Mouse (Mus musculus): ENCODE measurements around the gene Scube2. TPM values are rescaled to one million over a fixed set of nuclear protein-coding genes. Genes with fewer than 3 reads are reported as not detected.

Scube2 gene
- total RNA-seq, 1 experiment from 2014 or later: not detected

DNA sequence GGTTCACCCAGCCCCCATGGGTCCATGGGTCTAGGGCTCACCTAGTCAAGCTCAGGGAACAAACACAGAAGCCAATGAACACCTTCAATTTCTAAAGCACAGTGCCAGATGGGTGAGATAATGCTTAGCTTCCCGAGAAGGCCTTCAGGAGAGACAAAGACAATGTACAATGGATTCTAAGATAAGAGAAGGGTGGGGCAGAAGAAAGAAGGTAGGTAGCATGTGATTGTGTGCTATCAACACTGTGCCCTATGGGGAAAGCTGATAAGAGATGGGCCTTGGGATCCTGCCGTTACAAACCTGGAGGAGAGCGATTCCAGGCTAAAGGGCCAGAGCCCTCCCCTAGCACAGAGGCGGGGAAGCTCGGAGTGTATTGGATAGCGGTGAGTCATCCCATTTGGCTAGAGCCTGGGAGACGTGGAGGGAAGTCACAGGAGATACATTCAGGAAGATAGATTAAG lies 12.7 kb downstream of the Scube2 start:
- ATAC-seq (replicated peaks; ENCODE audit: low read depth, poor library complexity, severe bottlenecking): peak; percentile 42

DNA sequence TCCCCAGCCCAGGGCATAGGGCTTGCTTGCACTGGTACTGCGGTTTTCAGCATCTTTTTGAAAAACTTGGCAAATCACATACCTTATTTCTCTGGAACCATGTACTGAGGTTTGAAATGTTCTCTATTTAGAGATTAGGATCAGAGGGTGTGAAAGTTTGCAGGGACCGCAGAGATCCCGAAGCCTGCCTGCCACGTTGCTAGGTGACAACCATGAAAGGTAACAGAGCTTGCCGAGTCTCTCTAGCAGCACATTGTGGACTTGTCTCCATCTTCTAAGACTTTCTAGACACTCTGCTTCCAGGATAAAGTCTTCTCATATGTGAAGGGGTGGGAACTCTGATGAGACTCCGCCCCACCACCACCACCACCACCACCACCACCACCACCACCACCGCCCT lies 13.5 kb downstream of the Scube2 start:
- no peak for ATAC-seq (replicated peaks; ENCODE audit: low read depth, poor library complexity, severe bottlenecking)

DNA sequence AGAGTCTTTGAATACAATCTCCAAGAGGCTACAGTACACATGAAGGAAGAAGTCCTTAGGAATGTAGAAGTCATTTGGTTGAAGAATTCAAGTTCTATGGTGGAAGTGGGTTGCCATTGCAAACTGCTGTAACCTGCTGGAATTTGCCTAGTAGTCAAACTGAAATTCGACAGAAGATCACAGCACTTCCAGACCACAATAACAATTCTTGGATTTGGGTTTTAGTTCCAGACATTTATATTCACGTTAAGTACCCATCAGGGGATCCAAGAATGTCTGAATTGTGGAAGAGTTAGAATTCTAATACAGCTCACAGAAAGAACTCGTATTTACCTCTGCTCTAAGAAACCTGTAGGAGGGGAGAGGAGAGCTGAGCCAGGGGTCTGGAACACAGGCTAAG lies 14.9 kb downstream of the Scube2 start:
- no peak for ATAC-seq (replicated peaks; ENCODE audit: low read depth, poor library complexity, severe bottlenecking)

DNA sequence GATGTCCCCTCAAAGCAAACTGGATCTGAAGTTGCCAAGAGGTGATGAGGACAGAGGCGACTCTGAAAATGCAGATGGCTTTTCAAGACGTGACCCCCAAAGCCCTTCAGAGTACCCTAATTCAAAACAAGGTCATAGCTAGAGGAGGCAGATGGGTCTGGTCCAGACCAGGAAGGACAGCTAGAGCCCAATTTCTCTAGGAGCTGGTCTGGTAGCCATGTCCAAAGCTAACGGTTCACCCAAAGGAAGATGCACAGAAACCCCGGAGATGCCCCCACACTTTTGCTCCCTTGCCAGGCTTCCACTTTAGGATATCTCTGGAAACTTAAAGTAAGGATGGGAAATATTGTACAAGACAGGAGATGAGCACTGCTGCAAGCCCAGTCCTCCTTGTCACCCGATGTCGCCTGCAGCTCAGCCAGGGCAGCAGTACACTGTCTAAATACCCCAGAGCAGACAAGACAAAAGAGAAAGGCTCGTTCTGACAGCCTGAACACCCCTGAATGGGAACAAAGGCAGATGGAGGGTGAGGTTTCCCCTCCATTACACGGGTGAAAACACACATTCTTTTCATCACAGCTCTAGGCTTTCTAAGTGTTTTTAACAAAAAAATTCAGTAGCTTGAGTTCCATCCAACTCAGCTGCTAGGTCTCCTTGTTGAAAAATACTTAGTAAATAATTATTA lies 15.6 kb downstream of the Scube2 start:
- ATAC-seq (replicated peaks; ENCODE audit: low read depth, poor library complexity, severe bottlenecking): no peak

DNA sequence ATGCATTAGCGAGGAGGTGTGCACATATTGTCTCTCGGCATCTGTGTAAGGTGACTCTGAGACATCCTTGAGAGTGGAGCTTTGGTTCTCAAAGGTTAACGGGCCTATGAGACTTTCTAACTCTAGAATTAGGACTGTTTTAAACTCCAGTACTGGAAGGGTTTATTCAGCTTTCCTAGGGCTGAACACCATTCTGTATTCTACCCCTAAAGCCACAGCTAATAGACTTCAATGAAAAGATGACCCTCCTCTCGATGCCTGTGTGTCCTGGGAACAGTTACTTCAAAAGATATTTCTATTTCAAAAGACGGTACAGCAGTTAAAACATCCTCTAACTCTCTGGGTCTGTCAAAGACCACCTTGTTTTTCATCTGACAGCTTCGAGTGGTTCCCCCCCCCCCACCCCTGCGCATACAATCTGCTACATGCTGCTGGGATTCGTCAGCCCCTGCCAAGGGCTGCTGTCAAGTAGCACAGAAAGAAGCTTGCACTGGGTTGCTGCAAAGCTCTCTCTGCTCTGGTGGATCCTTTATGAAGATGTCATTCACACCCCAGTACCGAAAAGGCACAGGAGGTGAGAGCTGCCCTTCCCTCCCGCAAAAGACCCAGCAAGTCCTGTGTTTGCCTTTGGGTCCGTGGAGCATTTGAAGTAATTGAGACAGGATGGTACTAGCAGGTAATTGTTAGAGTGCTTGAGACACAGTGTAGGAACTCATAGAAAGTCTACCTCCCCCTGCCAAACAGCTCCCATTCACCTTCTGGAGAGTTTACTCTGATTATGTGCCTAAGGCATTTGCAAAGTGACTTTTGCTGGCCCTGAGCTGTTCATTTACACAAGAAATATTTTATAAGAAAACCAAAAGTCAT lies 16.4 kb downstream of the Scube2 start:
- ATAC-seq (replicated peaks; ENCODE audit: low read depth, poor library complexity, severe bottlenecking): no peak

DNA sequence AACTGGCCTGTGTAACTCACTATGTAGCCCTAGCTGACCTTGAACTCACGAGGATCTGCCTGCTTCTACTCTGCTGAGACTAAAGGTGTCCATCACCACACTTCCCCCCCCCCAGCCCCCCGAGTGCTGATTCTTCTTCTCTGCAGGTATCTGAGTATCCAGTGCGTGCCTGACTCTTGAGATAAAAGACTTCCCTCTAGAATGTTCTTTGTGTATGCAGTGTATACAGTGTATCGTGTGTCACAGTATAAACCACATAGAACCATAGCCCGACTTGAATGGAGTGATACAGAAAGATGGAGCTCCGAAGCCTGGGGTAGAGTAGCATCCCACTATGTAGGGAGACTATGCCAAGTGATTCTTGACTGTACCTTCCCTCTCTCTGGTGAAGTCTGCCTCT lies 21.4 kb downstream of the Scube2 start:
- ATAC-seq (replicated peaks; ENCODE audit: low read depth, poor library complexity, severe bottlenecking): no peak

DNA sequence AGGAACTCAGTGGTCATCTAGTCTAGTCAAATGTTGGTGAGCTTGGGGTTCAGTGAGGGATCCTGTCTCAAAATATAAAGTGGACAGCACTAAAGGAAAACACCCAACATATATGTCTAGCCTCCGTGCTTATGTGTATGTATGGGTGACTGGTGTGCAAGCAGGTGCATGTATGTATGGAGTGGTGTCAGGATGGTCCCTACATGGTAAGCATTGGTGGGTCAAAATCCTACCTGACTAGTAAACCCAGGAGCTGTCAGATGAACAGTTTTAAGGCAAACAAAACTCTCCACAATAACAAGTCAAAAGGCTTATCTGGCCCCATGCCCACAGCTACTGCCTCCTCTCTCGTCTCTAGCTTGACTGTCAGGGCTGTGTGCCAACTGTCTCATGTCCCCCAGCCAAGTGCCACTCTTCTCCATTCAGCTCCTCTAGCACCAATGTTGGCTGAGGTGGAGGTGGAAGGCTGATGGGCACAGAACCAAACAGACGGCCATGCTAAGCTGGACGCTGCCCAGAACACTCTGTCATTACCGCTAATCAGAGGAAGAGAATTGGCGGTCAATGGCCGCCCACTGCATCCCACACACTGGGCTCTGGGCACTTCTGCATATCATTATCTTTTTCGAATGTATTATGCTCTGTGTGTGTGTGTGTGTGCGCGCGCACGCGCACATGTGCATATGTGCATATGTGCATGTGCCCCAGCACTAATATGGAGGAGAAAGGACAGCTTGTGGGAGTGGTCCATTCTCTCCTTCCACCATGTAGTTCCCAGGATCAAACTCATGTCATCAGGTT lies 23.7 kb downstream of the Scube2 start:
- ATAC-seq (replicated peaks; ENCODE audit: low read depth, poor library complexity, severe bottlenecking): no peak

DNA sequence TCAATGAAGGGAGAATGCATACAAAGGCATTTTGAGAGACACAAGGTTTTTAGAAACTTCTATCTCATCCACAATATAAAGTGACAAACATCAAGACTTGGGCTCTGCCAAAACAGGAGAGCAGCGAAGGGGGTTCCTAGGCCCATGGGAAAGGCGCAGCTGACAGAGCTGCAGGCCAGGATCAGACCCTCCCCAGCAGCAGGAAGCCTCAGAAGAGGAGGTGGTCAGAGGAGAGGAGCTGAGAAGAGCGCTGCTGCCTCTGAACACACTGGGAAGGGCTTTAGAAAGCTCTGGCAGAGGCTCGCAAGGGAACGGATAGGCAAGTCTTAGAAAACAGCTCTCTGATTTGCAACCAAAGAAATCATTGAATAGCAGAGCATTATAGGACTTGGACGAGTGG lies 24.4 kb downstream of the Scube2 start:
- ATAC-seq (replicated peaks; ENCODE audit: low read depth, poor library complexity, severe bottlenecking): no peak

DNA sequence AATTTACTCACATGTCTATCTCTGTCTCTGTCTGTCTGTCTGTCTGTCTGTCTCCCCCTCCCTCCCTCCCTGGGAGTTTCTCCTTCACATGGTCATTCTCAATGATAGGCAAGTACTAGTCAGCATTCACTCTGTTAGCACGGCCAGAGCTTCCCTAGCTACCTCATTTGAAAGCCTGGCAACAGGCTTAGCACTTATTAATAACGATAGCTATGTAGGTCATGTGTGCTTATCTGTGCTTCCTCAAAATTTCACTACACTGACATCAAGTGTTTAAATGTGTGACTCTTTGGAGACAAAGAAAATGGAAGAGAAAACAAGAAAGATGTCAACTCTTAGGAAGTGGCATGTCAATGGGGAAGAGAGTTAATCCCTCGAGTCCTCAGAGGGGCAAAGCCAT lies 26.9 kb downstream of the Scube2 start:
- no peak for ATAC-seq (replicated peaks; ENCODE audit: low read depth, poor library complexity, severe bottlenecking)

DNA sequence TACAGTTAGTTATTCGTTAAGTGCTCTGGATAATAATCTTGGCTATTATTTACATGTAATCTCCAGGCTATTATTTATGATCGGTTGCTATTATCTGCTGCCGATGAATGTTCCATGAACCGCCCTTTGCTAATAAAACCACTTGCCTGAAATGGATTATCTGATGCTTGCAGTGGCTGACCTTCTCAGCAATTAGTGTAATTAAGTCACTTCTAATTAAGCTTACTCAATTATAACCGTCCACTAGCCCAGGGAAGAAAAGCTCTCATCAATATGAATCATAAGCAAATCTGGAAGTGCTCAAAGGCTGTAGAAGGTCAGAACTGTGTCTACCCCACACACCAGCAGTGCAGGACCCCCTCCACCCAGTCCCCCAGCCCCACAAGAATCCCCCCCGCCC lies 27.8 kb downstream of the Scube2 start:
- no peak for ATAC-seq (replicated peaks; ENCODE audit: low read depth, poor library complexity, severe bottlenecking)

DNA sequence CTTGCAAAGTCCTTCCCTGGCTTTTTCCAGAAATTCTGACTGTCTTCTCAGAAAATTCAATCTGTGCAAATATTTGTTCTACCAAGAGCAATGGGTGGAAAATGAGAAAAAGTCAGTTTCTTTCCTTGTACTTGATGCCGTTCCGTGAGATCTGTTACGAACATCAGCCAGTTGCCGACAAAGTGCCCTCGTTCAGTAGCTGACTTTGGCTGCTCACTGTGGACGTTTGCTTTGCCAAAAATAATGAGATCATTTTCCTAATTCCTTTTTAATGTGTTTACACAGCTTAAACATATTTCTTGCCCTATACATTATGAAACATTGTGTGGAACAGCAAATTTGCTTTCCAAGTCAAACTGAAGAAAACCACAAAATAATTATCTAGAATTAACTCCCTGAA lies 30.6 kb downstream of the Scube2 start:
- ATAC-seq (replicated peaks; ENCODE audit: low read depth, poor library complexity, severe bottlenecking): no peak

DNA sequence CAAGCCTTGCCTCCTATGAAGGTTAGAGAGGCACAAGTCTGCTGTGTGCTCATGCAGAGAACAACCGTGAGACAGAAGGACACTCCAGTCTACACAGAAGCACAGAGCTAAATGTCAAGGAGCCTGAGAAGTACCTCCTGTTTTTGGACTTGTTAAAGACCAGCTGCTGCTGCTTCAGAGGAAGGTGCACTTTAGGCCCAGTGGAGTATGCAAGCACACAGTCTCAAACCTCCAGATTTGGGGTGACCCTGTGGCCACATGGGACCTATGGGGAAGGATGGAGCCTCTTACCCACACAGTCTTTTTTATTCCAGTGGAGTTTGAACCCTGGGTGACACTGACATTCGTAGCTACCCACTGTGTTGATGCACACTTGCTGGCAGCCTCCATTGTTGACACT lies 34.1 kb downstream of the Scube2 start:
- ATAC-seq (replicated peaks; ENCODE audit: low read depth, poor library complexity, severe bottlenecking): no peak

DNA sequence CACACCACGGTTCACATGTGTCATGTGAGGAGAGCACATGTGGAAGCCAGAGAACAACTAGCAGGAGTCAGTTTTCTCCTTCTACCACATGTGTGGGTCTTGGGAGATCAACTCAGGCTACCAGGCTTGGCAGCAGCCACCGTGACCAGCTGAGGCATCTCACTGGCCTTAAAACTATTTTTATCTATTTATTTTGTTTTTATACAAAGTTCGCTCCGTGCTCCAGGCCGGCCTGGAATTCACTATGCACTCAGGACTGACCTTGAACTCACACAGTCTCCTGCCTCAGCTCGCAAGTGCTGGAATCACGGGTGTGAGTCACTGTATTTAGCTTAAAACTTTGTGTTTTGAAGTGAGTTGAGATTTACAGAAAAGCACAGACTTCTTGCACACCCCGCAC lies 38.6 kb downstream of the Scube2 start:
- no peak for ATAC-seq (replicated peaks; ENCODE audit: low read depth, poor library complexity, severe bottlenecking)

DNA sequence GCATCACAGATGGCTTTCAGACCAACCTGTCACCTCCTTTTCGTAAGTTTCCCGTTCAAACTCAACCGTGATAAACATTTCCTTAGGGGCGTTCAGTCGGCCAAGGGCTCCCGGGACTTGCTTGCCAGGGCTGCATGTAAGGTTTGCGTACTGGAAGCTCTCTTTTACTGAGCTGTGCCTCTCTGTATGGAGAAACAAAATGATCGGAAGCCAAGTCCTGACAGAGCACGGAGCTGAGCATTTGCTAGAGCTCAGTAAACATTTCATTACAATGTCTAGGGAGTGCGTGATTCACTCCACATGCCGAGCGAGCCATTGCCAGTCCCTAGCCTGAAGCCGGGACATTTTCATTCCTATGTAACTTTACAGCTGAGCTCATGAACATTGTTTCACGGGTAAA lies 40.2 kb downstream of the Scube2 start:
- ATAC-seq (replicated peaks; ENCODE audit: low read depth, poor library complexity, severe bottlenecking): no peak

DNA sequence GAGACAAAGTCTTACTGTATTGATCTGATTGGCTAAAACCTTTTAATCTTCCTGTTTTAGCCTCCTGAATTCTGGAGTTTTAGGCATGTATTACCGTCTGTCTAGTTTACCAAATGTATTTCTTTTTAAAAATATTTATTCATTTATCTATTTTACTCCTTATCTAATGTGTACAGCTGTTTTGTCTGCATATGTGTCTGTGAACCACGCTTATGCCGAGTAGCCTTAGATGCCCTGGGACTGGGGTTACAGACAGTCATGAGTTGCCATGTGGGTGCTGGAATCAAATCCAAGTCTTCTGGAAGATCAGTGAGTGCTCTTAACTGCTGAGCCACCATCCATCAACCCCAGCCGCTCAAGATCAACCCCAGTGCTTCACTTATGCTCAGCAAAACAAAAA lies 46.9 kb downstream of the Scube2 start:
- 0 out of 2 replicates have a peak, but pooled peaks have one; percentile 20 for ATAC-seq (replicated peaks; ENCODE audit: low read depth, poor library complexity, severe bottlenecking)

DNA sequence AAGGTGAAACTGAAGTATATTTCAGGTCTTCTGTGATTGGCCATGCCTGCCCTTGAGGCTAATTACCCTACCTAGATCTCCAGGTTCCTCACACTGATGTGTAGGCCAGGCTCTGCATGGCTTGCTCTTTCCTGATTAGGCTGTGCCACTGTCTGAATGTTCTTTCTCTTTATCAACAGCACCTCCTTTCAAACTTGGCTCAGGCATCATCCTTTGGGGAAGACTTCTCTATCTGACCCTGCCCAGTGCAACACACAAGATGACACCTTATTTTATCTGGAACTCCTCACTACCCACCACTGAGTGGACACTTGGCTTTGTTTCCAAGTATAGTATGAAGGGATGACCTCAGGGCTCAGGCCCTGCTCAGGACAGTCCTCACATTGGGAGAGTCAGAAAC lies 47.5 kb downstream of the Scube2 start:
- peak; percentile 80 for ATAC-seq (replicated peaks; ENCODE audit: low read depth, poor library complexity, severe bottlenecking)

DNA sequence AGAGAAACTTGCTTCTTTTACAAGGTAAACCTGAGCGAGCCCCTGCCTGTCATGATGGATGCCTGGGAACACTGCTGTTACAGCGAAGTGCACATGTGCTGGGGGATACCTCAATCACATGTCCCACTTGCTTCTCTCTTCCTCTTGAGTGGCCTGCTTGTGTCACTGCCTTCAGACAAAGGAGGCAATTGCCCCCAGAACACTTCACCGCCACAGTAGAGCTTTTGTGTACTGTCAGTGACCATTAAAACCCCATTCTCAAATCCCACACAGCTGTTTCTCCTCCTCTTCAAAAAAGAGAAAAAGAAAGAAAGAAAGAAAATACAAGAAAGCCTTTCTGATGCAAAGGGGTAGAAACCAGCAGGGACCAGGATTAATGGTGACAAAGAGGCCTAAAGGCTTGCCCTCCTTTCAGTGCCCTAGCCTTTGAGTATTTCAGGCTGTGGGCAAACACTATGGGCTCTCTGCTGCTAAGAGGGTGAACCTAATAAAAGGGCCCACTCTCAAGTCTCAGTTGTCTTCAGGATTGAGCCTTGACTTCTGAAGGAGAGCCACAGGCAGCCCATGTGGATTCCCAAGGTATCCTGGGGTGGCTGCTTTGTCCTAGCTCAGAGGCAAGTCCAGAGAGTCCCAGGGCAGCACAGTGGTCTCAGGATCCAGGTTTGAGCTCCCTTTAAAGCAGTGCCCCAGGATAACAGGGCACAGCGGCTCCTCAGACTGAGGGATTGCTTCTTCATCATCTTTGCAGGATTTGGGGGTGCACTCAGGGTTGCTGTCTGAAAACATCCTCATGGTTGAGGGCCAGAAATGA lies 51.9 kb downstream of the Scube2 start:
- no peak for ATAC-seq (replicated peaks; ENCODE audit: low read depth, poor library complexity, severe bottlenecking)

DNA sequence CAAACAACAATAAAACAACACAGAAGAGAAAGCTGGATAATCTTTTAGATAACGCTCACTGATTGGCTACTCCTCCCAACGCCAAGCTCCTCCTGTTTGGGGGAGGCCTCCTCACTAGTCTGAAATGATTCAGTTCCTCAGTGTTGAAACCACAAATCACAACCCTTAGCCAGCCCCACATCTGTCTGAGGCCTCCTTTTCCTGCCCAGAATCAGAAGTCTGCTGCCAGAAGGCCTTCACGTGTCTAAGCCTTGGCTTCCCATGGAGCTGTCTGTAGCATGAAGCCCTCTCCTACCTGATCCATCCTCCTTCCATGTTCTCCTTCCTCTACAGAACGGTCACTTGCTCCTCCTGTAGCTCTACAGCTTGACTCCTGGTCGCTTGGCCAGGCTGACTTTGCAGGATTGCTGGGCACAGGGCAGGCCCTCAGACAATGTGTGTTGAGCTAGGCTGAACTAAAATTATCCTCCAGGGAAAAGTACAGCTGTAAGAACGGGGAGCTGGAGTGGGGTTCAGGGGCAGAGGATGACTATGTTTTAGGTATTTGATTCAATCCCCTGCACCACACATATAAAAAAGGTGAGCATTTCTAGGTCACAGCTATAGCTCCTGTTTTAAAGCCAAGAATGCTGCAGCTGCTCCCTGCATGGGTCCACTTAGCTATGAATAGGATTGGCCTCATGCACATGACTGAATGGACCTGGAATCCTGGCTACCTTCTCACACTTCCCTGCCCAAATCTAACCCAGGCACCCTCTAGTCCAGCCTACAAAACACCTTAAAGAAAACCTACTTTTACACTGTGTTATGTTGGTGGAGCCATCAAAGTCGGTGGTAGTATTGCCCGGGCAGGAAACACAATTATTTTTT lies 57.6 kb downstream of the Scube2 start:
- ATAC-seq (replicated peaks; ENCODE audit: low read depth, poor library complexity, severe bottlenecking): peak; percentile 58

DNA sequence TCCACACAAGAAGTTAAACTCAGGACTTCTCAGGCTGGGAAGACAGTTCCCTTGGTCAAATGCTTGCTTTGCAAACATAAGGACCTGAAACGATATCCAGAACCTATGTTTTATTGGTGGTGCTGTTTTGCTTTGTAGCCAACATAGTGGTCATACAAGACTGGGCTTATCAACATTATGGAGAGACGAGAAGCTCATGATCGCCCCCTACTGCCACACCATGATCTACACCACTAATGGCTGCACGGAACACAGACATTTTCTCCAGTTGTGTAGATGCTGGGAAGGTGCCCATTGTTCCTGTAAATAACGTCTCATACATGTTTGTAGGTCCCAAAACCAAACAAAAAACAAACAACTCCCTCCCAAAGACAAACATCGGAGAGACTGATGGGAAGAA lies 60.6 kb downstream of the Scube2 start:
- peak; percentile 77 for ATAC-seq (replicated peaks; ENCODE audit: low read depth, poor library complexity, severe bottlenecking)
